Mouse (Mus musculus) frontal cortex, postnatal 36 days (tissue): ENCODE results near the gene Syp.

Experiments used
- DNase-seq, 2 experiments: peaks; one replicate each; pipeline ENCODE4 v3.0.0; 2022; ENCODE audit warnings: low spot score in 2 of 2

Gene Syp

GRCm38 (mm10) chrX:7638401-7639091 is at the start of gene Syp:
TSS of gene Syp (plus strand) at chrX:7638471.
- DNase-seq = peak; percentile 82 to 91

GRCm38 (mm10) chrX:7595371-7595770 is 42.9 kb upstream of the Syp start:
- peak in 1 of 2 experiments; percentile 11 for DNase-seq

GRCm38 (mm10) chrX:7604004-7604403 is 34.3 kb upstream of the Syp start:
- DNase-seq = no peak

- DNase-seq = peak; percentile 80 to 89
These were observed 33.2 kb upstream of the Syp start, which contains the start of gene Ccdc22 for GRCm38 (mm10) chrX:7604879-7605574. TSS of gene Ccdc22 (minus strand) at chrX:7605517.

- no peak for DNase-seq
These were observed 32.7 kb upstream of the Syp start for GRCm38 (mm10) chrX:7605575-7605941.

- DNase-seq = no peak
These were observed 31.5 kb upstream of the Syp start, which contains the start of gene Cacna1f for GRCm38 (mm10) chrX:7606783-7607182. TSS of gene Cacna1f (plus strand) at chrX:7607083.

GRCm38 (mm10) chrX:7610035-7610434 is 28.2 kb upstream of the Syp start:
- DNase-seq = no peak

- peak in 1 of 2 experiments; percentile 30 for DNase-seq
These were observed 27.6 kb upstream of the Syp start for GRCm38 (mm10) chrX:7610536-7611258.

- DNase-seq = no peak
These were observed 20.3 kb upstream of the Syp start for GRCm38 (mm10) chrX:7617889-7618551.

GRCm38 (mm10) chrX:7632560-7632959 is 5.7 kb upstream of the Syp start:
- no peak for DNase-seq

- DNase-seq = peak; percentile 52 to 69
These were observed 3.2 kb upstream of the Syp start for GRCm38 (mm10) chrX:7635101-7635500.

- no peak for DNase-seq
These were observed 1.5 kb downstream of the Syp start for GRCm38 (mm10) chrX:7639536-7640325.

GRCm38 (mm10) chrX:7640785-7641184 is 2.5 kb downstream of the Syp start:
- DNase-seq = no peak

- DNase-seq = peak; percentile 73 to 87
These were observed 7.1 kb downstream of the Syp start for GRCm38 (mm10) chrX:7645349-7645748.

- peak in 1 of 2 experiments; percentile 59 for DNase-seq
These were observed 10.5 kb downstream of the Syp start for GRCm38 (mm10) chrX:7648671-7649304.

- no peak for DNase-seq
These were observed 19.0 kb downstream of the Syp start, which contains the start of gene Prickle3 for GRCm38 (mm10) chrX:7657221-7657639. TSS of gene Prickle3 (plus strand) at chrX:7657260.

GRCm38 (mm10) chrX:7658031-7658784 is 19.9 kb downstream of the Syp start:
- no peak for DNase-seq

- no peak for DNase-seq
These were observed 20.7 kb downstream of the Syp start for GRCm38 (mm10) chrX:7658785-7659589.

- no peak for DNase-seq
These were observed 22.8 kb downstream of the Syp start for GRCm38 (mm10) chrX:7661086-7661485.
